Mouse (Mus musculus): ENCODE data around the gene Timm29. TPM values are rescaled to one million over a fixed set of nuclear protein-coding genes. Genes with fewer than 3 reads are reported as not detected.
A peak's percentile ranks its signal among the peaks of the same experiment; 100 is the strongest.

Timm29 gene
- 57.9 and 59.9 TPM in 2 replicates for polyA plus RNA-seq (2014; fragmentation: Nextera tagmentation; extraction: Ambion mirVana)

DNA sequence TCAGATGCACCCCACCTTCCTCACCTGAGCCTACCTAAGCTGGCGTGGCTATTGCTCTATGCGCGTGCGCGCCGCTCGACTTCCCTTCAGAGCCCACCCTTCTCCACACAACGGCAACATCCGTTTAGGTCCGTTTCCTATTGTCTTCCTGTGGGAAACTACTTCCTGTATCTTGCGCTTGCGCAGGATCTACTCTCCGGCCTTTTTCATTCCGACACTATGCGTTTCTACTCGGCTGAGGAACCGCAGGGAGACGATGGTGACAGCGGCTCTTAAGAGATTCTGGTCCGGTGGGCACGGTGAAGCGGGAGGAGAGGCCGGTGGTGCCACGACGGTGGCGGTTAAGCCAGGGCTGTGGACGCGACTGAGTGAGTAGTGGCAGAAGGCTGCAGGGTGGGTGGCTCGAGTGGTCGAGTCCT, at the start of gene Timm29, which contains the start of gene Yipf2:
Gene Timm29, plus strand, starts transcription at position 20 of the 419 bp plus-strand sequence.
Gene Yipf2, minus strand, starts transcription at position 126 of the 419 bp plus-strand sequence.
- ATAC-seq (ENCODE audit: low FRiP score): peak; percentile 92
- peak within 1 kb of the TSS; percentile 97 for H3K4me2 ChIP-seq
- peak within 1 kb of the TSS; percentile 80 for H3K4me3 ChIP-seq (ENCODE audit: low read depth, low read length)
- under 1% methylated on average over 30 of the region's 30 CpGs for WGBS
- peak within 1 kb of the TSS; percentile 65 for H3K27ac ChIP-seq (ENCODE audit: low read depth, low read length)
- no peaks in the 10 kb centered on the region for H3K27me3 ChIP-seq (ENCODE audit: control insufficient read depth, insufficient read depth, low read length)
- peaks cover 12% of the 10 kb centered on the region for H3K4me1 ChIP-seq (ENCODE audit: control insufficient read depth, insufficient read depth, low read length)
- H3K9ac ChIP-seq (ENCODE audit: low read length): peak within 1 kb of the TSS; percentile 88
- no peaks in the 10 kb centered on the region for H3K9me3 ChIP-seq (ENCODE audit: control insufficient read depth, low read length)
- H3K36me3 ChIP-seq (ENCODE audit: control insufficient read depth, insufficient read depth, low read length): peaks cover 14% of the 10 kb centered on the region
- peak; percentile 99 for DNase-seq (ENCODE audit: low spot score, missing footprints)

GRCm38 (mm10) chr9:21545351-21545915, 47.1 kb upstream of the Timm29 start:
- peak; percentile 43 for ATAC-seq (ENCODE audit: low FRiP score)
- Histone ChIP-seq H3K4me2 (peak overlapping the region; percentile 60), H3K4me1 (ENCODE audit: control insufficient read depth, insufficient read depth, low read length) (peaks cover 10% of the 10 kb centered on the region), H3K9ac (ENCODE audit: low read length) (peak overlapping the region; percentile 72), H3K27me3 (ENCODE audit: control insufficient read depth, insufficient read depth, low read length) (no peaks in the 10 kb centered on the region), H3K9me3 (ENCODE audit: control insufficient read depth, low read length) (no peaks in the 10 kb centered on the region), H3K27ac (ENCODE audit: low read depth, low read length) (peak overlapping the region; percentile 83), H3K36me3 (ENCODE audit: control insufficient read depth, insufficient read depth, low read length) (no peaks in the 10 kb centered on the region), H3K4me3 (ENCODE audit: low read depth, low read length) (peak overlapping the region; percentile 80)
- WGBS: 1% methylated on average over 9 of the region's 9 CpGs
- no peak for DNase-seq (ENCODE audit: low spot score, missing footprints)

DNA sequence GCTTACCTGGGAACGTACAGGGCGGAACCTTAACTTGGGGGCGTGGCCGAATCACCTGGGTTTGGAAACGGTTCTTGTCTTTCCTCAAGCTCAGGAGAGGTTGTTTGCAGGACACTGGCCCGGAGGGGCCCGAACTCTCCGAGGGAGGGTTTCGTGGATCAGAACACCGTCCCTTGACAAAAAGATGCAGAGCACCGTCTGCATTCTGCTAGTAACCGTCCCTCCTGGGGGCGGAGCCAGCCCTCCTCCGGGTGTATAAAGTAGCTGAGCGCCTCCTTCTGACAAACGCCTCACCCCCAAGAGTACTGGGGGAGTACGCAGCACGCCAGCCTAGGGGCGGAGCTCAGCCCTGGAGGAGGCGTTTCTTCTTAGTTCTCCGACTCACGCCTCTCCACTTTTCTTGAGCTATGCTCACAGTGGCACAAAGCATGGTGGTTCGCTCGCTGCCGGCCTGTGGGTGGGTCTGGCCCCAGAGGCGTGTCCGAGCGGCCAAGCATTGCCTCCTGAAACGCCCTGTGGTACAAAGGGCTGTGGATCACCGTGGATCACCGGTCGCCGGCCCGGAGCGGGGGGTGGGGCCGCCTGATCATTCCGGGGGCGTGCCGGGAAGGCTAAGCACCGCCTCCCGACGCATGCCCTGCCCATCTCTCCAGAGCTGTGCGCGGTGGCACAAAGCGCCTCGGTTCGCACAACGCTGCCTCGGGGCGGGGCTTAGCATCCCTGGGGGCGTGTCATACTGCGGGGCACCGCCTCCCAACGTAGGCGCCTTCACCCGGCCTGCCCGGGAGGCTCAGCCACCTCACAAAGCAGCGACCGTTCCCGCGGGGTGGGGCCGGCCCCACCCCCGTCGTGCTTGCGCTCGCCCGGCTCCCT, 46.4 kb upstream of the Timm29 start:
- ATAC-seq (ENCODE audit: low FRiP score) (peak; percentile 95), DNase-seq (ENCODE audit: low spot score, missing footprints) (peak; percentile 100)
- peak overlapping the region; percentile 72 for H3K9ac ChIP-seq (ENCODE audit: low read length)
- under 1% methylated on average over 56 of the region's 67 CpGs for WGBS
- peak overlapping the region; percentile 60 for H3K4me2 ChIP-seq
- H3K4me1 ChIP-seq (ENCODE audit: control insufficient read depth, insufficient read depth, low read length): peaks cover 10% of the 10 kb centered on the region
- no peaks in the 10 kb centered on the region for H3K27me3 ChIP-seq (ENCODE audit: control insufficient read depth, insufficient read depth, low read length)
- H3K36me3 ChIP-seq (ENCODE audit: control insufficient read depth, insufficient read depth, low read length): no peaks in the 10 kb centered on the region
- H3K4me3 ChIP-seq (ENCODE audit: low read depth, low read length): peak overlapping the region; percentile 80
- H3K9me3 ChIP-seq (ENCODE audit: control insufficient read depth, low read length): no peaks in the 10 kb centered on the region
- H3K27ac ChIP-seq (ENCODE audit: low read depth, low read length): peak overlapping the region; percentile 83

GRCm38 (mm10) chr9:21546789-21547074, 45.8 kb upstream of the Timm29 start, which contains the start of gene Carm1:
Gene Carm1, plus strand, starts transcription at chr9:21546894.
- Histone ChIP-seq H3K9ac (ENCODE audit: low read length) (peak within 1 kb of the TSS; percentile 95), H3K4me2 (peak within 1 kb of the TSS; percentile 68), H3K27me3 (ENCODE audit: control insufficient read depth, insufficient read depth, low read length) (no peaks in the 10 kb centered on the region), H3K4me3 (ENCODE audit: low read depth, low read length) (peak within 1 kb of the TSS; percentile 80), H3K4me1 (ENCODE audit: control insufficient read depth, insufficient read depth, low read length) (peaks cover 10% of the 10 kb centered on the region), H3K36me3 (ENCODE audit: control insufficient read depth, insufficient read depth, low read length) (no peaks in the 10 kb centered on the region), H3K27ac (ENCODE audit: low read depth, low read length) (peak within 1 kb of the TSS; percentile 96), H3K9me3 (ENCODE audit: control insufficient read depth, low read length) (no peaks in the 10 kb centered on the region)
- WGBS: 0% methylated on average over 29 of the region's 52 CpGs
- ATAC-seq (ENCODE audit: low FRiP score) (peak; percentile 69), DNase-seq (ENCODE audit: low spot score, missing footprints) (no peak)

GRCm38 (mm10) chr9:21547075-21547941, 45.2 kb upstream of the Timm29 start:
- under 1% methylated on average over 50 of the region's 66 CpGs for WGBS
- Histone ChIP-seq H3K9me3 (ENCODE audit: control insufficient read depth, low read length) (no peaks in the 10 kb centered on the region), H3K9ac (ENCODE audit: low read length) (peak overlapping the region; percentile 95), H3K27me3 (ENCODE audit: control insufficient read depth, insufficient read depth, low read length) (no peaks in the 10 kb centered on the region), H3K4me2 (peak overlapping the region; percentile 68), H3K36me3 (ENCODE audit: control insufficient read depth, insufficient read depth, low read length) (no peaks in the 10 kb centered on the region), H3K4me1 (ENCODE audit: control insufficient read depth, insufficient read depth, low read length) (peaks cover 10% of the 10 kb centered on the region), H3K27ac (ENCODE audit: low read depth, low read length) (peak overlapping the region; percentile 96), H3K4me3 (ENCODE audit: low read depth, low read length) (peak overlapping the region; percentile 80)
- peak; percentile 43 for ATAC-seq (ENCODE audit: low FRiP score)
- DNase-seq (ENCODE audit: low spot score, missing footprints): peak; percentile 95

DNA sequence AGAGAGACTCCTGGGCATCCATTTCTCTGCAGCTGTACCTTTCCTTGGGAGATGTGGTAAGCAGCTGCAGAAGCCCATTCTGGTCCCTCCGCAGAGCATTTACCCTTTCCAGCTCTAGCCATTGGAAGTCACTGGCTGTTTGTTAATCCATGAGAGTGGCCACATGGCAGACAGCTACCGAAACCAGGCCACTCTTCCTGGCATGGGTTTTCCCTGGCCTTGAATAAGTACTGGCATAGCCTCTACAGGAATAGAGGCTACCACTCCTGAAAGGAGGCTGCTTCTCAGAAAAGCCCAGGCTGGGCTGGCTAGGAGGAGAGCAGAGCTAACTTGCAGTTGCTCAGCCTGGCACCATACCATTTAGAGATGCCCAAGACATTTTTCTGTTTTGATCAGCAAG, 41.5 kb upstream of the Timm29 start:
- ATAC-seq (ENCODE audit: low FRiP score): no peak
- Histone ChIP-seq H3K4me1 (ENCODE audit: control insufficient read depth, insufficient read depth, low read length) (peaks cover 10% of the 10 kb centered on the region), H3K4me3 (ENCODE audit: low read depth, low read length) (no peak overlapping the region), H3K9ac (ENCODE audit: low read length) (no peak overlapping the region), H3K27me3 (ENCODE audit: control insufficient read depth, insufficient read depth, low read length) (no peaks in the 10 kb centered on the region), H3K4me2 (no peak overlapping the region), H3K36me3 (ENCODE audit: control insufficient read depth, insufficient read depth, low read length) (no peaks in the 10 kb centered on the region), H3K9me3 (ENCODE audit: control insufficient read depth, low read length) (no peaks in the 10 kb centered on the region), H3K27ac (ENCODE audit: low read depth, low read length) (no peak overlapping the region)
- no peak for DNase-seq (ENCODE audit: low spot score, missing footprints)
- 98% methylated on average over 2 of the region's 2 CpGs for WGBS

- Histone ChIP-seq H3K27ac (ENCODE audit: low read depth, low read length) (no peak overlapping the region), H3K27me3 (ENCODE audit: control insufficient read depth, insufficient read depth, low read length) (no peaks in the 10 kb centered on the region), H3K9me3 (ENCODE audit: control insufficient read depth, low read length) (no peaks in the 10 kb centered on the region), H3K4me2 (no peak overlapping the region), H3K9ac (ENCODE audit: low read length) (no peak overlapping the region), H3K36me3 (ENCODE audit: control insufficient read depth, insufficient read depth, low read length) (no peaks in the 10 kb centered on the region), H3K4me3 (ENCODE audit: low read depth, low read length) (no peak overlapping the region), H3K4me1 (ENCODE audit: control insufficient read depth, insufficient read depth, low read length) (no peaks in the 10 kb centered on the region)
- WGBS: 88% methylated on average over 6 of the region's 6 CpGs
- no peak for DNase-seq (ENCODE audit: low spot score, missing footprints)
- no peak for ATAC-seq (ENCODE audit: low FRiP score)
These were observed 38.8 kb upstream of the Timm29 start for GRCm38 (mm10) chr9:21553607-21554273.

GRCm38 (mm10) chr9:21555198-21555742, 37.3 kb upstream of the Timm29 start:
- Histone ChIP-seq H3K4me2 (no peak overlapping the region), H3K9ac (ENCODE audit: low read length) (no peak overlapping the region), H3K27ac (ENCODE audit: low read depth, low read length) (no peak overlapping the region), H3K9me3 (ENCODE audit: control insufficient read depth, low read length) (no peaks in the 10 kb centered on the region), H3K36me3 (ENCODE audit: control insufficient read depth, insufficient read depth, low read length) (no peaks in the 10 kb centered on the region), H3K4me3 (ENCODE audit: low read depth, low read length) (no peak overlapping the region), H3K27me3 (ENCODE audit: control insufficient read depth, insufficient read depth, low read length) (no peaks in the 10 kb centered on the region), H3K4me1 (ENCODE audit: control insufficient read depth, insufficient read depth, low read length) (no peaks in the 10 kb centered on the region)
- peak; percentile 23 for DNase-seq (ENCODE audit: low spot score, missing footprints)
- no peak for ATAC-seq (ENCODE audit: low FRiP score)
- 90% methylated on average over 6 of the region's 6 CpGs for WGBS

Data from midbrain, embryonic 11.5 days (tissue).